Mouse (Mus musculus) liver, postnatal 0 days (tissue): ENCODE results near the gene Pepd.

Experiments
- CTCF ChIP-seq: sonication (generic); IDR thresholded peaks from 2 replicates; pipeline ENCODE4 v1.5.1; 2016; ENCODE audit warnings: antibody characterized with exemption, low read depth
- EP300 ChIP-seq: IDR thresholded peaks from 2 replicates; pipeline ENCODE4 v1.6.1; 2016; ENCODE audit warnings: antibody characterized with exemption, low read depth, mild to moderate bottlenecking

- TF ChIP-seq CTCF = no peak
- TF ChIP-seq EP300 = no peak
Measured at GRCm38 (mm10) chr7:35042759-35043217, 130.6 kb downstream of the Pepd start.
